Mouse (Mus musculus) CH12.LX (cell line): Measurements from ENCODE around the gene Megf11.

ENCODE experiments used
- POLR2A ChIP-seq: IDR thresholded peaks from 2 replicates; pipeline ENCODE4 v1.6.1; 2011; ENCODE audit warnings: low read depth, mild to moderate bottlenecking, improper control_type of control experiment, low read length
- RCOR1 ChIP-seq: conservative IDR thresholded peaks from 2 replicates; pipeline ENCODE4 v1.6.1; 2012; ENCODE audit warnings: low read depth, mild to moderate bottlenecking, inconsistent platforms, low read length, improper control_type of control experiment

- TF ChIP-seq RCOR1 (no peak), POLR2A (no peak)
Measured at GRCm38 (mm10) chr9:64703420-64703965, 318.1 kb downstream of the Megf11 start.
